Mouse (Mus musculus) T-helper 1 cell (primary cell): ENCODE data around the gene Hmgcs2.

Experiments
- in situ Hi-C: fragments of 300-600 bp; cut with MboI, MseI; formaldehyde crosslinking; loops from one replicate; pipeline ENCODE4 v1.15.1; 2025; ENCODE audit warnings: high pct_unique_total_duplicates

The Hmgcs2 gene

GRCm38 (mm10) chr3:98280204-98280932 is at the start of gene Hmgcs2:
TSS of gene Hmgcs2 (plus strand) at chr3:98280435.
- in situ Hi-C loops = no loop called here

DNA sequence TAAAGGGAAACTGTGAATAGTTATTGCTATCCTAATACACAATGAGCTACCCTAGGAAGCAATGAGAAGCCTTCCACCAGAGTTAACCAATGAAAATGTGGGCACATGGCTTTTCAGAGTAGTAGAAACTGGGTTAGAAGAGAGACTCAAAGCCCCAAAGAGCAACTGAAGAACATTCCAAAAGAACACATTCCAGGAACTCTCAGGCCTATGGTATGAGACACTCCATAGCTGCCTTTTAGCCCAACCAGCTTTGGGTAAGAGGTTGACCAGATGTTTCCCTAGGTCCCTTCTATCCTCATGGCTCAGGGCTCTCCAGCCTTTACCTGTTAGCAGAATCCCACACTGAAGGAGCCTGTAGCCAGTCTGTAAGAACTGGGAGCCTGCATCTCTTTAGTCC is 46.7 kb upstream of the Hmgcs2 start:
- in situ Hi-C loops = no loop called here

DNA sequence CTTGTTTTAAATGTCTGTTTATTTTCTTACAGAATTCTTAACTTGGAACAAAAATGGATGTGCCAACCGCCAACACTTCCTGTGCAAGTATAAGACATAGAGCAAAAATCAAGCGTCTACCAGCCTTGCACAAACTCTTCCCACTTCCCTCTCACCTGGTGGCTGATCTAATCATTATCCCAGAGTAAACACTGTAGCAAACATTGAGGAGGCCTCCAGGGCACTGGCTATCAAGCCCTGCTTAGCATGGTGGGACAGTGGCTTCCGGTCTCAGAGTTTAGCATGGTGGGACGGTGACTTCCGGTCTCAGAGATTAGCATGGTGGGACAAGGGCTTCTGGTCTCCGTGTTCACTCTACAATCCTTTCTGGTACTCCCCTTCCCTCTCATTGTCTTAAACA is 44.0 kb upstream of the Hmgcs2 start:
- in situ Hi-C loops = no loop called here

DNA sequence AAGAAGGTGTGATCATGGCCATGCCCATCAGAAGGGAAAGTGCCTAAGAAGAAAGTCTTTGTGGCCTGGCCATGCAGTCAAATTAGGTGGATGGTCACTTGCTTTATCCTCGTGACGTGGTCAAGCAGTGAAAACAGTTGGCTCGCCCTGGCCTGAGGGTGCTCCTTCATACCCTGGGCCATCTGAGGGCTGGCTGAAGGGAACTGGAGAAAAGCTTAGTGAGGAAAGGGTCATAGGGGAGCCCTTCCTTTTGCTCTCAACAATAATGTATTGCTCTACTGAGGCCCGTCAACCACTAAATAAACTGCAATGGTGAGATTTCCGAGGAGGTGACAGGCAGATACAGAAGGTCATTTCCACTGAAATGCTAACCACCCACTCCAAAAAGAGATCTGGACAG is 43.0 kb upstream of the Hmgcs2 start:
- in situ Hi-C loops = no loop called here

- in situ Hi-C loops = no loop called here
Measured at GRCm38 (mm10) chr3:98238150-98238549, 42.1 kb upstream of the Hmgcs2 start.

GRCm38 (mm10) chr3:98242051-98242450 is 38.2 kb upstream of the Hmgcs2 start:
- in situ Hi-C loops = no loop called here

DNA sequence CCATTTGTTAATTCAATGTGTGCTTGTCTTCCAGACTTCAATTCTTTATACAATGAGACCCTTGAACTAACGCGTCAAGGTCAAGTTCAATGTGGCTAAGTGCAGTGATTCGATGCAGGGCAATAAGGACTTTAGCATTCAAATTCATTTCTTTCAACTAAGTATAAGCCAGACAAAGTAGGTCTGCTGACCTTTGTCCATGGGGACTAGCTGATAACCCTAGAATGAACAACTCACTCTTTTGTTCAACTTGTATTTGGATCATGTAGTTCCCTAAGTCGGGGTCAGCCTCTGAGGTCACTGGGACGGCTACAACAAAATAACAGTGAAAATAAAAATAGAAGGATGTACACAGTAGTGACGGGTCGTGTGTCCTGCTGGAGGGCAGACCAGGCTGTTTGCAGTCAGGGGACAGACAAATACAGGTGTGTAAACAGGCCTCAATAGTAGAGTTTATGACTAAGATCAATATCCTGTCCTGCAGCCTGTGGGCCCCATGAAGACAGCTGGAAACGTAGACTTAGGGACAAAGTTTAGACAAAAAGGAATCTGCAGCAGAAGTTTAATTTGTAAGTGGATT is 37.7 kb upstream of the Hmgcs2 start:
- in situ Hi-C loops = no loop called here

GRCm38 (mm10) chr3:98245892-98246291 is 34.3 kb upstream of the Hmgcs2 start:
- in situ Hi-C loops = no loop called here

- in situ Hi-C loops = no loop called here
Measured at GRCm38 (mm10) chr3:98246985-98247751, 33.1 kb upstream of the Hmgcs2 start.

DNA sequence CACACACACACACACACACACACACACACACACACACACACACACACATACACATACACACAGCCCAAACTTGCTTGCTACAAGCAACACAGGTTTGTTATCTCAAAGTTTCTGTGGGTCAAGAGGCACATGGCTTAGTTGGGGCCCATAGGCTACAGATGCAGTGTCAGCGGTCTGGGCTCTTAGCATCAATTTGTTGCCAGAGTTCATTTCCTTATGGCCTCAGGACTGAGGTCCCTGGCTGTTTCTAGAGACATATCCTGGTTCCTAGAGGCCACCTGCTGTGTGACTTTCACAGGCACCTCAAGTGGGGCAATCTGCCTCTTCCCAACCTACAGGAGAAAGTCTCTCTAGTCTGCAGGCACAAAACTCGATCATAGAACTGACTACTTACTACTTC is 30.9 kb upstream of the Hmgcs2 start:
- in situ Hi-C loops = no loop called here

DNA sequence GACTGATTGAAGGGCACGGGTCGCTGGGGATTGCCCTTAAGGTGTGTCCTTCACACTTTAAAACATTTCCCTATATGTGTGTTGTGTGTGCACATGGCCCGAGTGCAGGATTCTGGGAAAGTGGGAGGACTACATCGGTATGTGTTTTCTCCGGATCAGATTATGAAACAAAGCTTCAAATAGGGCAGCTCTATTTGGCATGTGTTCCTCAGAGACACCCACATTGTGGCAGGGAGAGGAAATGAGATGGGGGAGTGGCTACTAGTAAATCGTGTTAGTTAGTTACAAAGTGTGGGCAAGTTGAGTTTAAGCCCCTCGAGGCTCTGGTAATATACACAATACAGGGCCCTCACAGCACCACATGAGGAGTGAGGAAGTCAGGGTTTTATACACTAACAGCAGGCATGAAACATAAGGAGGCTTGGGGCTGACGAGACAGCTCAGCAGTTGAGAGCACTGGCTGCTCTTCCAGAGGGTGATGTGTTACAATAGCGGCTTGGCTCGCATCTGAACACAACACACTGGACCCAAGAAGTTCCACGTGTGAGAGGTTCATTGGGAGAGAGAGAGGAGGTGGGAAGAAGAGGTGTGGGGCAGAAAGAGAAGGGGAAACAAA is 30.3 kb upstream of the Hmgcs2 start:
- in situ Hi-C loops = no loop called here

DNA sequence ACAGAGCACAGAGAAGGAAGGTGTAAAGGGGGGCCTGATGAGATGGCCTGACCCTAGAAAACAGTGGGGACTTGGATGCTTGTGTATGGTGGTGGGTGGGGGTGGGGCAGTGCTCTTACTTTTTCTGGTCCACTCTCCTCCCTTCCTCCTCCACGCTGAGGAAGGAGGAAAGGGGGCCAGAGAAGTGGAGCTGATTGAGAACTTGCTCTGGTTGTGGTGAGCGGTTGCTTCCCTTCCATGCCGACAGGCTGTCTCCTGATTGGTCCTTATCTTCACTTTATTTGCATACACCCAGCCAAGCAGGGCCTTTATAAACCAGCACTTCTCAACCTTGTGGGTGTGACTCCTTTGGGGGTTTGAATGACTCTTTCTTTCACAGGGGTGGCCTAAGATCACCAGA is 26.2 kb upstream of the Hmgcs2 start:
- in situ Hi-C loops = no loop called here

- in situ Hi-C loops = no loop called here
Measured at GRCm38 (mm10) chr3:98254656-98255583, 25.3 kb upstream of the Hmgcs2 start.

GRCm38 (mm10) chr3:98258723-98259122 is 21.5 kb upstream of the Hmgcs2 start:
- in situ Hi-C loops = no loop called here

DNA sequence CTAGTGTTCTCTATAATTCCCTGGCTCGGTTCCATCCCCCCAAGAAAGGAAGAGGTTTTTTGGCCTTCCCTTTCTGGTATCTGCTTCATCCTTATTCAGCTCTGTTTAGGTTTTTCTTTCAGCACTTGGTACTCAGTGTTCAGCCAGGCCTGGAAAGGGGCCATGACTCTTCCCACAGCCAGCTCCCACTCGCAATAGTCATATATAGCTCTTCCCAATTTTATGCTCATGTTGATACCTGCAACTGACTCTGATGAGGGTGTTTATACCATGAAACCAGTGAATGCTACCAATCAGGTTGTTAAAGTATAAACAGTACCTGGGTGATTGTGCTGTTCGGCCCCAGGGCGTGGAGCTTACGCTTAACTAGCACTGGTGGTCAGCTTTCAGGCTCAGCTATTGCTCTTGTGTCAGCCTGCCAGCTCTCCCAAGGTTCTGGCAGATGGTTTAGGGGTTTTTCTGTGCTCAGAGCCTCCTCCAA is 20.9 kb upstream of the Hmgcs2 start:
- in situ Hi-C loops = no loop called here

DNA sequence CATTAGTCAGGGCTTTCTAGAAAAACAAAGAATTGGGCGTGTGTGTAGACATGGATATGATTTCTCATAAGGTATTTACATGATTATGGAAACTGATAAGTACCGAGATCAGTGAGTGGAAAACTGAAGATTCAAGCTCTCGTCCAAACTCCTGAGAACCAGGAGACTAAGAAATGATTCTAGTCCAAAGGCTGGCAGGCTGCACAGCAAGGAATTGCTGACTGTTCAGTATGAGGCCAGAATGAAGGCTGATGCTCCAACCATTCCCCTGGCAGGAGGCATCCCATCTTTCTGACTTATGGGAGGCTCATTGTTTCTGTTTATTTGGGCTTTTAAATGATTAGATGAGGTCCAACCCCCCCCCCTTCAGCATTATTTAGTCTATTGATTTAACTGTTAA is 19.7 kb upstream of the Hmgcs2 start:
- in situ Hi-C loops = no loop called here

- in situ Hi-C loops = no loop called here
Measured at GRCm38 (mm10) chr3:98261415-98261814, 18.8 kb upstream of the Hmgcs2 start.

GRCm38 (mm10) chr3:98262133-98262532 is 18.1 kb upstream of the Hmgcs2 start:
- in situ Hi-C loops = no loop called here

DNA sequence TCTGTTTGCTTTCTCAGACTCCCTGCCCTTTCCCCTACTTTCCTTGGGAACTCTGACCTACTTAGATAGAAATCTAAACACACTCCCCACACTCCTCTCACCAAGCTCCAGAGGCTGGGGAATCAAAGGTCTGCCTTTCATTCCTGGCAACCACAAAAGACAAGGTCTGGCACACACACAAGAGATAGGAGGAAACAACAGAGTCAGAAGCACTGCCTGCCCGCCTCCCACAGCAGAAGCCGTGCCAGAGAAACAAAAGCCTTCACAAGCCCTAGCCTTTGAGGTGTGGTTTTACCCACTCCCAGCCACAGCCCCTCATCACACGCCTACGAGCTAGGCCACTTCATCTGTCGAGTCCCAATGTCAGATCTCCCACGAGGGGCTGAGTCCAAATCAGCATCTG is 13.0 kb upstream of the Hmgcs2 start:
- in situ Hi-C loops = no loop called here

DNA sequence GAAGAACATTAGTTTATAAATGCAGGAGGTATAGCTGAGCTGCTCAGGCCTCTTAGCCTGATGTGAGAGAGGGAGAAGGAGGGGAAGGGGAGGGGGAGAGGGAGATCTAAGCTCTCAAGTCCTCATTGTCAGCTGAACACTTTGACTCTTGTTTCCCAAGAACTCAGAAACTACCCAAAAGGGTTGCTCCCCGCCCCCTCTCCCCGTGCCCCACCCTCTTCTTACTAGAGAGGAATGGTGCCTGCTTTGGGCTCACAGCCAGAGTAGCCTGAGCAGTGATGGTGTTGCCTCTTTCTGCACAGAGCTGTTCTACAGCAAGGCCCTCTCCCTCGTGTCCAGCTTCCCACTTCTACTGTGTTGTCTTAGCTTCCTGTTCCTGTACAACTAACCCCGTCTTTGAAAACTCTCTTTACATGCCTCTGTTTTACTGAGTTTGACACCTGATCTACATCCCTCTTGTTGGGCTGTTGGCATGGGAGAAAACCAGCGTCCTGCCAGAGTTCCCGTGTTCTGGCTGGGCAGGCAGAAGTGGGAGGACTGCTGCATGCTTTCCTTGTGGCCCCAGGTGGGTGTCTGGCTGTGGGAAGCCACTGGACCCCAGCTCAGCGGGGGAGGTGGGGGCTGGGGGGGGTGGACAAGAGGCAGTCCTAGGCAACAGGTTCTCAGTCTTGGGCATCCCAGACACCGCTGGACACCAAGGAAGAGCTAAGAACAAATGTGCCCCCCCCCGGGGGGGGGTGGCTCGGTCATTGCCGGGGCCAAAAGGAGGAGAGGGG is 6.4 kb upstream of the Hmgcs2 start:
- in situ Hi-C loops = no loop called here
